Mouse (Mus musculus) lung, embryonic 16.5 days (tissue): ENCODE measurements around the gene Elf5. TPM values are rescaled to one million over a fixed set of nuclear protein-coding genes. Genes with fewer than 3 reads are reported as not detected.
A peak's percentile ranks its signal among the peaks of the same experiment; 100 is the strongest.

Experiments used
- ATAC-seq: fragments of 200-750 bp; cut with Nextera tagmentation; 2 replicates; pipeline ENCODE4 v1.8.0; 2017; ENCODE audit warnings: low read depth, mild to moderate bottlenecking, moderate library complexity
- H3K27ac ChIP-seq: fragments of 300-500 bp; sonication (generic); 2 replicates; pipeline ENCODE4 v1.5.1; 2014; ENCODE audit warnings: mild to moderate bottlenecking, control low read depth, low read length
- H3K27me3 ChIP-seq: fragments of 300-500 bp; sonication (generic); 2 replicates; pipeline ENCODE4 v1.6.1; 2014; ENCODE audit warnings: low read depth, low read length, mixed read lengths; ENCODE audit not compliant: control insufficient read depth, insufficient read depth
- H3K36me3 ChIP-seq: fragments of 300-500 bp; sonication (generic); 2 replicates; pipeline ENCODE4 v1.6.1; 2014; ENCODE audit warnings: low read length; ENCODE audit not compliant: control insufficient read depth, insufficient read depth
- H3K4me1 ChIP-seq: fragments of 300-500 bp; sonication (generic); replicated peaks from 2 replicates; pipeline ENCODE4 v1.6.1; 2014; ENCODE audit warnings: low read length, mixed read lengths; ENCODE audit not compliant: control insufficient read depth, insufficient read depth
- H3K4me2 ChIP-seq: fragments of 300-500 bp; sonication (generic); 2 replicates; pipeline ENCODE4 v1.6.1; 2014; ENCODE audit warnings: low read depth, low read length, control low read depth
- H3K4me3 ChIP-seq: fragments of 300-500 bp; sonication (generic); 2 replicates; pipeline ENCODE4 v1.5.1; 2014; ENCODE audit warnings: mild to moderate bottlenecking, low read length, control low read depth
- H3K9ac ChIP-seq: fragments of 300-500 bp; sonication (generic); 2 replicates; pipeline ENCODE4 v1.6.1; 2014; ENCODE audit warnings: low read length, control low read depth
- H3K9me3 ChIP-seq: fragments of 300-500 bp; sonication (generic); 2 replicates; pipeline ENCODE4 v1.6.1; 2016; ENCODE audit warnings: low read length; ENCODE audit not compliant: control insufficient read depth
- WGBS: fragments of 180-500 bp; shearing (Covaris S2); extraction: QIAGEN DNeasy Blood & Tissue Kit; methylation state at CpG from one replicate; pipeline ENCODE4 v1.1.7; 2014; 5-methylcytosine and 5-hydroxymethylcytosine counted together
- polyA plus RNA-seq: library from polyadenylated mRNA; unstranded; fragments of >200 nt; fragmentation: Nextera tagmentation; extraction: Ambion mirVana; gene quantifications from 2 replicates; pipeline ENCODE4 v1.2.1, GENCODE M21; 2015

Elf5 gene
- 8.5 and 8.8 TPM in 2 replicates for polyA plus RNA-seq

DNA sequence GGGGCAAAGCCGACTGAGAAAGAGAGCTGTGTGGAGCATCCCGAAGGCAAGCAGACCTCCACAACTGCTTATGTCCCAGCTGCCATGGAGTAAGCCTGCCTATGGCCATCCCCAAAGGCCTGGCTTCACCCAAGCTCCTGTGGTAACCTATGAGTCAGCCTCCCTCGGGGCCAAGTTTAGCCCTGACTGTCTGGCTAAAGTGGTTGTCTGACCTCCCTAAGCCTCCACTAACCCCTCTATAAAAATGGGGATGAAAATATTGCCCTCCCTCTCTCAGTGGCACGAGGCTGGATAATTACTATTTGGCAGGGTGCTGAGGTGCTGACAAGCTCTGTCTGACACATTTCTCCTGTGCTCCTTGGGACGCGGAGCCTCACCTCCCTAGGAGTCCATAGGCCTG lies at the start of gene Elf5:
Gene Elf5 (plus strand): TSS at position 341 of the 400 bp plus-strand sequence.
- ATAC-seq: no peak
- no peaks in the 10 kb centered on the region for H3K36me3 ChIP-seq
- WGBS: 58% methylated on average over 6 of the region's 6 CpGs
- no peaks in the 10 kb centered on the region for H3K27me3 ChIP-seq
- H3K9me3 ChIP-seq: no peaks in the 10 kb centered on the region
- H3K9ac ChIP-seq: no peak within 1 kb of the TSS
- H3K4me1 ChIP-seq: no peaks in the 10 kb centered on the region
- no peak within 1 kb of the TSS for H3K4me3 ChIP-seq
- H3K27ac ChIP-seq: no peak within 1 kb of the TSS
- no peak within 1 kb of the TSS for H3K4me2 ChIP-seq

DNA sequence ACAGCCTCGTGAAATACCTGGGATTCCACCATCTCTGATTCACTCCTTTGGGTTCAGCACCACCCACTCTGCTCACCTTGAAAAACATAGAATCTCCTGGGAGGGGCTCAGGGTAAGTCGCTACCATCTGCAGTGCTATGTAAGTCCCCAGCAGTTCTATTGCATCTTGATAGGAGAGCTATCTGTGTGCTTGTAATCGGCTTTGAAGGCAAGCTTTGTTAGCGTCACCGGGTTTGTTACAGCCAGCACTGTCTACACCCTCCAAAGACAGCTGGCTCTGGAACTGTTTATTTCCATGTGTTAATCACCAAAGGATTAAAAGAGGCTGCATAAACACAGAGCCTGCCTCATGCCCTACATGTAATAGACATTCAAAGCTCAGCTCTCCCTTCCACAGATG lies 38.9 kb upstream of the Elf5 start:
- Histone ChIP-seq H3K27ac (no peak overlapping the region), H3K9ac (no peak overlapping the region), H3K36me3 (no peaks in the 10 kb centered on the region), H3K27me3 (no peaks in the 10 kb centered on the region), H3K4me2 (no peak overlapping the region), H3K9me3 (no peaks in the 10 kb centered on the region), H3K4me3 (no peak overlapping the region), H3K4me1 (no peaks in the 10 kb centered on the region)
- 58% methylated on average over 5 of the region's 5 CpGs for WGBS
- no peak for ATAC-seq

DNA sequence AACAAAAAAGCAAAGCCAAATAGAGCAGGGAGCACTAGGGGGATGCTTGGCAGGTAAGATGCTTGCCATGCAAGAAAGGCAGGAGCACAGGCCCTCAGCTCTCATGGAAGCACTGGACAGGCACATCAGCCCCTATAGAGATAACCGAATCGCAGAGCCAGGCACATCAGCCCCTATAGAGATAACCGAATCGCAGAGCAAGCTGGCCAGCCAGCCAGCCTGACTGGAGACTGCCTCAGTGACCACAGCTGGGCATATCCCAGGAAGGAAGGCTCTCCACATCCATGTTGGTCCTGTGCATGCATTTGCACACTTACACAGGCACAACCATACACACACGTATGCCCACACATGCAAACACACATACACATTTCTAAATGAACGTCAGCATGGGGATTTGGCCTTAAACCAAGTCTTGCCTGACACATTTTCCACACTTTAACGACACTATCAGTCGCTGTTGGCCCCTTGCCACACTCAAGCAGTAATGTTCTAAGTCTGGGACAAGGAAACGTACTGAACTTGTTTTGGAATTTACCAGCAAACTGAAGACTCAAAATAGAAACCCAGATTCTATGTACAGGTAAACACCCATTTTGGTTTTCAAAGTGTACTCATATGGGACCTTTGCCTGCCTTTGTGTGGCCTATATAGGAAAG lies 31.9 kb upstream of the Elf5 start:
- Histone ChIP-seq H3K27ac (no peak overlapping the region), H3K27me3 (no peaks in the 10 kb centered on the region), H3K36me3 (no peaks in the 10 kb centered on the region), H3K9me3 (no peaks in the 10 kb centered on the region), H3K4me2 (no peak overlapping the region), H3K4me1 (no peaks in the 10 kb centered on the region; the same call in 1 of the 2 replicates), H3K4me3 (no peak overlapping the region), H3K9ac (no peak overlapping the region)
- peak; percentile 17; the same call in 1 of the 2 replicates for ATAC-seq
- WGBS: 44% methylated on average over 9 of the region's 9 CpGs

DNA sequence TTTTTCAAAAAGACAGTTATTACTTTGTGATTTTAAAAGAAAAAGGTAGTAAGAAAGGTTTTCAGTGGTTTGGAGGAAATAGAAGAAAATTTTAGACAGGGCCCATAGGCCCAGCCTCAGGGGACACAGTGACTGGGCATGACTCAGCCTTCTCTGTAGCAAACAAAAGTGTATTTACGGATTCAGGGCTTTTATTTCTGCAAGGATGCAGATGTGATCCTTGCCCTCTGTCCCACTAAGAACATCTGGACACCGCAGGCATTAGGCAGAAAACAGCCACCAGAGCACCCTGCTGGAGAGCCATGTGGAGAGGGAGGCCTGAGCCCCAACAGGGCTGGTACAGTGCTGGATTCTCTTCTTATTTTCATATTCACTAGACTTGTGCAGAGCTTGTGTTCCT lies 29.3 kb upstream of the Elf5 start:
- Histone ChIP-seq H3K27ac (no peak overlapping the region), H3K9me3 (no peaks in the 10 kb centered on the region; the same call in 1 of the 2 replicates), H3K9ac (no peak overlapping the region), H3K4me2 (no peak overlapping the region), H3K4me3 (no peak overlapping the region), H3K4me1 (no peaks in the 10 kb centered on the region; the same call in 1 of the 2 replicates), H3K27me3 (no peaks in the 10 kb centered on the region), H3K36me3 (no peaks in the 10 kb centered on the region)
- no peak for ATAC-seq
- WGBS: 76% methylated on average over 2 of the region's 2 CpGs

DNA sequence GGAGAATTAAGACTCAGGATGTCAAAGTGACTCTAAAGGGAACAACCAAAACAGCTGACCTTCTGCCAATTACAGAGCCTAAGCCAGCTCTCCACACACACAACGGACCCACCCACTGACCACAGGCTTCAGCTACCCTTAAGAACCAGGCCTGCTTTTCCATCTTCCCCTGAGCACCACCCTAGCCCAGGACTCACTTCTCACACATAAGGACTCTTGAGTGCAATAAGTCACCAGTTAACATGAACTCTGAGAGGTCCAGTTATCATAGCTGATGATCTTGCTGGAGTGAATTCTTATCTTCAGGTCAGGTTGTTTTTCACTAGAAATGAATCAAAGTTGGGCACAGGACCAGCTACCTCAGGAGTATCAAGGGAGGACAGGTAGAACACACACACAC lies 23.6 kb upstream of the Elf5 start:
- Histone ChIP-seq H3K36me3 (no peaks in the 10 kb centered on the region), H3K27ac (no peak overlapping the region), H3K4me1 (no peaks in the 10 kb centered on the region), H3K27me3 (no peaks in the 10 kb centered on the region), H3K4me3 (no peak overlapping the region), H3K4me2 (no peak overlapping the region), H3K9me3 (no peaks in the 10 kb centered on the region; the same call in 1 of the 2 replicates), H3K9ac (no peak overlapping the region)
- WGBS: 64% methylated on average over 1 of the region's 1 CpGs
- ATAC-seq: peak; percentile 51; the same call in 1 of the 2 replicates

DNA sequence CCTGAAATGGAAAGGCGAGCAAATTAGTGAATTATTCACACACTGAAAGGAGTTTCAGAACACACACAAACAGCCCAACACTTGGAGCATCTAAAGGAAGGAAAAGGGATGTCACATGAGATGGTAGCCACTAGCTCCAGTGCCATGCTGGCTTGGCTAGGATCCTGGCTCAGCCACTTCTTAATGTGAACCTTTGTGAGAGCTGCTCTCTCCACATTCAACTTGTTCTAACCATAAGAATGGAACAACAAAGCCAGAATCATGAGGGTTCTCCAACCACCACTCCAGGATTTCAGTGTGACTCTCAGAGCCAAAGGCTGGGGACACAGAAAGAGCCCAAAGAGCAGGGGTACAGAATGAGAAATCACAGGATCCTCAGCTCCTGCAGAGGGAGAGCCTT lies 23.2 kb upstream of the Elf5 start:
- Histone ChIP-seq H3K4me3 (no peak overlapping the region), H3K4me2 (no peak overlapping the region), H3K9ac (no peak overlapping the region), H3K9me3 (no peaks in the 10 kb centered on the region; the same call in 1 of the 2 replicates), H3K27me3 (no peaks in the 10 kb centered on the region), H3K36me3 (no peaks in the 10 kb centered on the region), H3K4me1 (no peaks in the 10 kb centered on the region), H3K27ac (no peak overlapping the region)
- ATAC-seq: no peak
- 71% methylated on average over 1 of the region's 1 CpGs for WGBS

DNA sequence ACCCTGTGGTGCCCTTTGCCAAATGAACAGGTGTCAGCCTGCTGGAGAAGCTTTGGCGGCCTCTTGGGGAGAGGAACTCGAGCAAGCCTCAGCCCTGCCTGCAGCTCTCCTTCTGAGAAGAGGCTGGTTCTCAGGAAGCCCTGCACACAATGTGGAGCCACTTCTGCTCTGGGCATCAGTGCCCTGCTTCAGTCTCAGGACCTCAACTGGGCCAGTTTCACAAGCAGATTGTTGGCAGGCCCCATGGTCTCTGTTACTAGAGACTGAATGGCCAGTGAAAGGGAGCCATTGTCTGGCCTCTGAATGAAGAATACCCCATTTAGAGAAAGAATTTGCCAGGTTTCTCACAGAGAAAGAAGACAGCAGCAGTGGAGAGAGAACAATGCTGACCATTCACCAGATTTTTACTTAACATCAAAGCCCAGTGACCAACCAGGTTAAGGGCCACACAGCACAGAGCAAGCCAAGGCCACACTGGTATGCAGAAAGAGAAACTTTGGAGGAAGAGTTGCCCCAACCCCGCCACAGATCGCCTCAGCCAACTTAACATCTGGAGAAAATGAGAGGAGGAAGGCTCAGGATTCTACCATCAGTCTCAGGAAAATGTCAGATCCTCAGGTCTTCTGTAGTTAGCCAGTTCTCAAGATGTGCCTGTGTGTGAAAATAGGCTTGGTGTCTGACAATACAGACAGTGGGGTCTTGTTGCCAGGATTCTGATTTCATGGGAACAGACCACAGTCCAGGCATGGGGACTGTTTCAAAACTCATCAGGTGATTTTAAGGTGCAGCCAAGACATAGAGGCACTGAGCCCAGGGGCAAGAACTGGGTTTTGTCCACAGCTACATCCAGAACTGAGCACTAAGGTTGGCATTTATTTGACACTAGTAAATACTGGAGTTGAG lies 21.2 kb upstream of the Elf5 start:
- Histone ChIP-seq H3K4me1 (no peaks in the 10 kb centered on the region), H3K36me3 (no peaks in the 10 kb centered on the region), H3K4me2 (no peak overlapping the region), H3K9ac (no peak overlapping the region), H3K27me3 (no peaks in the 10 kb centered on the region), H3K4me3 (no peak overlapping the region), H3K27ac (no peak overlapping the region), H3K9me3 (no peaks in the 10 kb centered on the region; the same call in 1 of the 2 replicates)
- no peak for ATAC-seq
- 46% methylated on average over 4 of the region's 4 CpGs for WGBS

DNA sequence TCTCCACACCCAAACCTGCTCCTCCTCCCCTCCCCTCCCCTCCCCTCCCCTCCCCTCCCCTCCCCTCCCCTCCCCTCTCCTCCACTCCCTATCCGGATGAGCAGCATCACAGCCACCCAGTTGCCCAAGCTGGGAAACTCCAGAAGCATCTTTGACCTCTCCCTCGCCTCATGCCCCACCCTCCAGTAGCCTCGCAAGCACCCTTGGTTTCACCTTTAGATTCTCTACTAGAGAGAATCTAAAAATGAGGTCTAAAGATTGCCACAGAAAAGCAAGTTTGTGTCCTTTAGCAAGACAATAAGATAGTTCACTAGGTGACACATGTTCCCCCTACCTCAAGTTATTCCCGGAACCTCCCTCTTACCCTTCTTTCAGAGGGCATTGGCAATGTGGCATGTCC lies 19.9 kb upstream of the Elf5 start:
- Histone ChIP-seq H3K27me3 (no peaks in the 10 kb centered on the region), H3K27ac (no peak overlapping the region), H3K9ac (no peak overlapping the region), H3K9me3 (no peaks in the 10 kb centered on the region; the same call in 1 of the 2 replicates), H3K36me3 (no peaks in the 10 kb centered on the region), H3K4me3 (no peak overlapping the region), H3K4me2 (no peak overlapping the region), H3K4me1 (no peaks in the 10 kb centered on the region)
- 88% methylated on average over 3 of the region's 4 CpGs for WGBS
- no peak for ATAC-seq

DNA sequence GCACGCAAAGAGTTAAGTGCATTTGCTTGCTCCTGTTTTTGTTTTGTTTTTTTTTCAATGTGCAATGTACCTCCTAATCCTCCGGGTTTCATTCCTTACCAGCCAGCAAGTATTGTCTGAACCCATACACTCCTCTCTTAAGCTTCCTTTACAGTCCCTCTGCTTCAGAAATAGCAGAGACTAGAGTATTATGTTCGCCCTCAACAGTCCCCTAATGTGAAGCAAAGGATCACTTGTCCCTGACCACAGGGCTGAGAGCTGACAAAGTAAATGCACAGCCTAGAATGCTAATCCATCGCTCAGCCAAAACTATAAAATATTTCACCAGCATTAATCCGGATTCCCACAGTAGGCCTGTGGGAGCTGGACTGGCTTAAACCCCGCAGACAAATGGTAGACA lies 13.4 kb upstream of the Elf5 start:
- 75% methylated on average over 6 of the region's 6 CpGs for WGBS
- no peak for ATAC-seq
- Histone ChIP-seq H3K4me1 (no peaks in the 10 kb centered on the region), H3K4me3 (no peak overlapping the region), H3K4me2 (no peak overlapping the region), H3K27me3 (no peaks in the 10 kb centered on the region), H3K36me3 (no peaks in the 10 kb centered on the region), H3K27ac (no peak overlapping the region), H3K9ac (no peak overlapping the region), H3K9me3 (no peaks in the 10 kb centered on the region; the same call in 1 of the 2 replicates)
